Mouse (Mus musculus): ENCODE data around the gene Syt14. TPM values are rescaled to one million over a fixed set of nuclear protein-coding genes. Genes with fewer than 3 reads are reported as not detected.

Syt14 gene
- total RNA-seq (2021): 1 to 10 TPM; 5.8 to 6.9 TPM
- long read RNA-seq, experiment 1, full-length matches to known transcripts: 1 of 1 reads
- long read RNA-seq, experiment 1, partial matches to known transcripts: 0 of 1 reads
- long read RNA-seq, experiment 1, other reads (novel, unspliced or antisense): 0 of 1 reads
- long read RNA-seq, experiment 2, partial matches to known transcripts: 1 of 3 reads
- long read RNA-seq, experiment 2, other reads (novel, unspliced or antisense): 2 of 3 reads

- DNase-seq (ENCODE audit: low spot score in 2 of 2): peak; percentile 61 to 64
Observed at GRCm38 (mm10) chr1:193035371-193036238, at the start of gene Syt14. Gene Syt14 (minus strand): TSS chr1:193035775.

GRCm38 (mm10) chr1:193084016-193084415, 48.4 kb upstream of the Syt14 start:
- no peak for DNase-seq (ENCODE audit: low spot score in 2 of 2)

- no peak for DNase-seq (ENCODE audit: low spot score in 2 of 2)
Observed at GRCm38 (mm10) chr1:193083051-193083450, 47.5 kb upstream of the Syt14 start.

GRCm38 (mm10) chr1:193082311-193082921, 46.8 kb upstream of the Syt14 start:
- DNase-seq (ENCODE audit: low spot score in 2 of 2): no peak

- no peak for DNase-seq (ENCODE audit: low spot score in 2 of 2)
Observed at GRCm38 (mm10) chr1:193062618-193063017, 27.0 kb upstream of the Syt14 start.

GRCm38 (mm10) chr1:193060167-193060566, 24.6 kb upstream of the Syt14 start:
- no peak for DNase-seq (ENCODE audit: low spot score in 2 of 2)

- DNase-seq (ENCODE audit: low spot score in 2 of 2): no peak
Observed at GRCm38 (mm10) chr1:193059596-193059995, 24.0 kb upstream of the Syt14 start.

- peak in 1 of 2 experiments; percentile 35 for DNase-seq (ENCODE audit: low spot score in 2 of 2)
Observed at GRCm38 (mm10) chr1:193054401-193054800, 18.8 kb upstream of the Syt14 start.

GRCm38 (mm10) chr1:193053065-193053464, 17.5 kb upstream of the Syt14 start:
- DNase-seq (ENCODE audit: low spot score in 2 of 2): no peak

- no peak for DNase-seq (ENCODE audit: low spot score in 2 of 2)
Observed at GRCm38 (mm10) chr1:193047616-193048015, 12.0 kb upstream of the Syt14 start.

- DNase-seq (ENCODE audit: low spot score in 2 of 2): no peak
Observed at GRCm38 (mm10) chr1:193042760-193043295, 7.3 kb upstream of the Syt14 start.

GRCm38 (mm10) chr1:193034951-193035370, 614 bp downstream of the Syt14 start:
- DNase-seq (ENCODE audit: low spot score in 2 of 2): no peak

- no peak for DNase-seq (ENCODE audit: low spot score in 2 of 2)
Observed at GRCm38 (mm10) chr1:193024311-193024710, 11.3 kb downstream of the Syt14 start.

GRCm38 (mm10) chr1:193012351-193012750, 23.2 kb downstream of the Syt14 start:
- DNase-seq (ENCODE audit: low spot score in 2 of 2): no peak

- no peak for DNase-seq (ENCODE audit: low spot score in 2 of 2)
Observed at GRCm38 (mm10) chr1:193011000-193011769, 24.4 kb downstream of the Syt14 start.

GRCm38 (mm10) chr1:193004581-193004980, 31.0 kb downstream of the Syt14 start:
- no peak for DNase-seq (ENCODE audit: low spot score in 2 of 2)

GRCm38 (mm10) chr1:193003953-193004352, 31.6 kb downstream of the Syt14 start:
- no peak for DNase-seq (ENCODE audit: low spot score in 2 of 2)

GRCm38 (mm10) chr1:193002307-193002706, 33.3 kb downstream of the Syt14 start:
- no peak for DNase-seq (ENCODE audit: low spot score in 2 of 2)

GRCm38 (mm10) chr1:193001587-193001986, 34.0 kb downstream of the Syt14 start:
- DNase-seq (ENCODE audit: low spot score in 2 of 2): no peak

- DNase-seq (ENCODE audit: low spot score in 2 of 2): no peak
Observed at GRCm38 (mm10) chr1:193000908-193001307, 34.7 kb downstream of the Syt14 start.

Data from adrenal gland, adult 18-20 months (tissue).